Mouse (Mus musculus) mesoderm, embryonic 11.5 days (tissue): ENCODE measurements around the gene Lrguk.

Experiments
- DNase-seq: peaks from one replicate; pipeline ENCODE4 v3.0.0-alpha.2; 2012; ENCODE audit warnings: low read depth, low spot score

The Lrguk gene

GRCm38 (mm10) chr6:34146042-34146441, 116.8 kb downstream of the Lrguk start:
- DNase-seq = no peak

GRCm38 (mm10) chr6:34148021-34148420, 118.8 kb downstream of the Lrguk start:
- no peak for DNase-seq

GRCm38 (mm10) chr6:34148639-34149038, 119.4 kb downstream of the Lrguk start:
- no peak for DNase-seq

GRCm38 (mm10) chr6:34149066-34149465, 119.8 kb downstream of the Lrguk start:
- no peak for DNase-seq

- no peak for DNase-seq
These were observed 120.6 kb downstream of the Lrguk start for GRCm38 (mm10) chr6:34149821-34150220.

- no peak for DNase-seq
These were observed 124.1 kb downstream of the Lrguk start for GRCm38 (mm10) chr6:34153069-34154052.

GRCm38 (mm10) chr6:34154202-34154601, 125.0 kb downstream of the Lrguk start:
- no peak for DNase-seq

- DNase-seq = no peak
These were observed 126.0 kb downstream of the Lrguk start for GRCm38 (mm10) chr6:34155137-34155804.

GRCm38 (mm10) chr6:34156057-34156456, 126.8 kb downstream of the Lrguk start:
- DNase-seq = no peak

GRCm38 (mm10) chr6:34156841-34157748, 127.8 kb downstream of the Lrguk start:
- DNase-seq = no peak

- DNase-seq = no peak
These were observed 131.0 kb downstream of the Lrguk start for GRCm38 (mm10) chr6:34159998-34160815.

- no peak for DNase-seq
These were observed 131.6 kb downstream of the Lrguk start for GRCm38 (mm10) chr6:34160816-34161310.

GRCm38 (mm10) chr6:34161511-34161910, 132.3 kb downstream of the Lrguk start:
- no peak for DNase-seq

GRCm38 (mm10) chr6:34162607-34163006, 133.4 kb downstream of the Lrguk start:
- DNase-seq = no peak

GRCm38 (mm10) chr6:34163014-34163413, 133.8 kb downstream of the Lrguk start:
- DNase-seq = no peak

GRCm38 (mm10) chr6:34168834-34169233, 139.6 kb downstream of the Lrguk start:
- DNase-seq = no peak

GRCm38 (mm10) chr6:34170844-34171494, 141.7 kb downstream of the Lrguk start:
- DNase-seq = no peak

- DNase-seq = no peak
These were observed 142.7 kb downstream of the Lrguk start for GRCm38 (mm10) chr6:34171748-34172457.

GRCm38 (mm10) chr6:34173251-34173650, 144.0 kb downstream of the Lrguk start:
- no peak for DNase-seq
